Mouse (Mus musculus): ENCODE measurements around the gene Ptprn2. TPM values are rescaled to one million over a fixed set of nuclear protein-coding genes. Genes with fewer than 3 reads are reported as not detected.

Ptprn2 gene
- polyA plus RNA-seq, 1 experiment from 2014 or later: 0.25 TPM

GRCm38 (mm10) chr12:117078945-117079344 lies 593.4 kb downstream of the Ptprn2 start:
- no peak overlapping the region for H3K4me2 ChIP-seq
- no peaks in the 10 kb centered on the region for H3K4me1 ChIP-seq (replicated peaks)
- WGBS: 73% methylated on average over 5 of the region's 5 CpGs
- H3K9ac ChIP-seq (replicated peaks): no peak overlapping the region
- H3K27ac ChIP-seq: no peak overlapping the region
- no peaks in the 10 kb centered on the region for H3K9me3 ChIP-seq
- H3K27me3 ChIP-seq: no peaks in the 10 kb centered on the region
- no peak for ATAC-seq (ENCODE audit: insufficient number of reproducible peaks, insufficient read depth, low FRiP score, low TSS enrichment, low read depth)
- no peak overlapping the region for H3K4me3 ChIP-seq (replicated peaks)
- no peaks in the 10 kb centered on the region for H3K36me3 ChIP-seq

DNA sequence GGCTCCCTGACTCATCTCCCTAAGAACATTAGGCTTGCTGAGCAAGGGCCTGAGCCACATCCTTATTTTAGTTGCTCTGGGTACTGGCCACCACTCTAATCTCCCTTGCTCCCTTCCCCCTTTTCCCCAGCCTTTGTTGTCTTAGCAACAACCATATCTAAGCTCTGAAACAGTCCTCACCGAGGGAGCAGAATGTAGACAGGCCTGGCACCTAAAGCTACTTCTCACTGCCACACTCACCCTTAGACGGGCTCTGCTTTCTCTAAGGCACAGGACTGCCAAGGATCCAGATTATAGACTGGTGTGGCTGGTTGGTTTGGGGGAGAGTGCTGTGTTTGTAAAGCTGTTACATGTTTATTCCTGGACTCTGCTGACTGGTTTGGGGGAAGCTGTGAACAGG lies 594.2 kb downstream of the Ptprn2 start:
- Histone ChIP-seq H3K4me2 (no peak overlapping the region), H3K27ac (no peak overlapping the region), H3K4me1 (replicated peaks) (no peaks in the 10 kb centered on the region), H3K4me3 (replicated peaks) (no peak overlapping the region), H3K9me3 (no peaks in the 10 kb centered on the region), H3K27me3 (no peaks in the 10 kb centered on the region), H3K36me3 (no peaks in the 10 kb centered on the region), H3K9ac (replicated peaks) (no peak overlapping the region)
- WGBS: 72% methylated on average over 2 of the region's 2 CpGs
- ATAC-seq (ENCODE audit: insufficient number of reproducible peaks, insufficient read depth, low FRiP score, low TSS enrichment, low read depth): no peak

GRCm38 (mm10) chr12:117083856-117084701 lies 598.6 kb downstream of the Ptprn2 start:
- Histone ChIP-seq H3K36me3 (no peaks in the 10 kb centered on the region), H3K4me3 (replicated peaks) (no peak overlapping the region), H3K4me2 (no peak overlapping the region), H3K4me1 (replicated peaks) (no peaks in the 10 kb centered on the region), H3K27ac (no peak overlapping the region), H3K9me3 (no peaks in the 10 kb centered on the region), H3K9ac (replicated peaks) (no peak overlapping the region), H3K27me3 (no peaks in the 10 kb centered on the region)
- WGBS: 73% methylated on average over 3 of the region's 3 CpGs
- no peak for ATAC-seq (ENCODE audit: insufficient number of reproducible peaks, insufficient read depth, low FRiP score, low TSS enrichment, low read depth)

GRCm38 (mm10) chr12:117084702-117085409 lies 599.3 kb downstream of the Ptprn2 start:
- Histone ChIP-seq H3K4me3 (replicated peaks) (no peak overlapping the region), H3K4me2 (no peak overlapping the region), H3K27me3 (no peaks in the 10 kb centered on the region), H3K9me3 (no peaks in the 10 kb centered on the region), H3K36me3 (no peaks in the 10 kb centered on the region), H3K9ac (replicated peaks) (no peak overlapping the region), H3K27ac (no peak overlapping the region), H3K4me1 (replicated peaks) (no peaks in the 10 kb centered on the region)
- no peak for ATAC-seq (ENCODE audit: insufficient number of reproducible peaks, insufficient read depth, low FRiP score, low TSS enrichment, low read depth)
- WGBS: 52% methylated on average over 5 of the region's 5 CpGs

DNA sequence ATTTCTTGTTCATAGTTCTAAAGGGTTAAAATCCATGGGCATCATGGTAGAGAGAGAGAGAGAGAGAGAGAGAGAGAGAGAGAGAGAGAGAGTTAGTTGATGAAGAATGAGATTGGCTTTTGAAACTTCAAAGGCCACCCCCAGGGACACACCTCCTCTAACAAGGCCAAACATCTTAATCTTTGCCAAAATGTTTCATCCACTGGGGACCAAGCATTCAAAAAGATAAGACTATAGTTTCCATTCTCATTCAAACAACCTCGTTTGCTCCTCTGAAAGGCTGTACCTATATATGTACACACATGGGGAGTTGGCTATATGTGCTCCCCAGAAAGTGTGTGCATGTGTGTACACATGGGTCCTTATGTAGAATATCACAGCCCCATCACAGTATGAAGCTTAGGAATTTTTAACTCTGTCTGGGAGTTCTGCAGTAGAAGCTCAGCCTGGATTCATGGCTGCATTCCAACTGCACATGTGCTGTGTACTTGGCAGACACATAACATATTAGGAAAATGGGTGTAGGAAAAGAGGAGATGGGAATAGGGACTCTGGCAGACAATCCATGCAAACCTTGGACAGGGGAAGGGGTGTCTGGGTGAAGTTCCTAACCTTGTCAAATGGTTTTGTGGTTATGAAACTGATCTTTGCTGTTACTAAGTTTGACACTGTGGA lies 600.3 kb downstream of the Ptprn2 start:
- no peaks in the 10 kb centered on the region for H3K36me3 ChIP-seq
- ATAC-seq (ENCODE audit: insufficient number of reproducible peaks, insufficient read depth, low FRiP score, low TSS enrichment, low read depth): no peak
- H3K27me3 ChIP-seq: no peaks in the 10 kb centered on the region
- no peak overlapping the region for H3K9ac ChIP-seq (replicated peaks)
- no peak overlapping the region for H3K4me3 ChIP-seq (replicated peaks)
- 84% methylated on average over 1 of the region's 1 CpGs for WGBS
- H3K4me1 ChIP-seq (replicated peaks): no peaks in the 10 kb centered on the region
- H3K4me2 ChIP-seq: no peak overlapping the region
- H3K9me3 ChIP-seq: no peaks in the 10 kb centered on the region
- no peak overlapping the region for H3K27ac ChIP-seq

GRCm38 (mm10) chr12:117092345-117093107 lies 607.0 kb downstream of the Ptprn2 start:
- Histone ChIP-seq H3K9ac (replicated peaks) (no peak overlapping the region), H3K4me2 (no peak overlapping the region), H3K4me3 (replicated peaks) (no peak overlapping the region), H3K27ac (no peak overlapping the region), H3K36me3 (no peaks in the 10 kb centered on the region), H3K4me1 (replicated peaks) (no peaks in the 10 kb centered on the region), H3K9me3 (no peaks in the 10 kb centered on the region), H3K27me3 (no peaks in the 10 kb centered on the region)
- WGBS: 93% methylated on average over 4 of the region's 4 CpGs
- no peak for ATAC-seq (ENCODE audit: insufficient number of reproducible peaks, insufficient read depth, low FRiP score, low TSS enrichment, low read depth)

DNA sequence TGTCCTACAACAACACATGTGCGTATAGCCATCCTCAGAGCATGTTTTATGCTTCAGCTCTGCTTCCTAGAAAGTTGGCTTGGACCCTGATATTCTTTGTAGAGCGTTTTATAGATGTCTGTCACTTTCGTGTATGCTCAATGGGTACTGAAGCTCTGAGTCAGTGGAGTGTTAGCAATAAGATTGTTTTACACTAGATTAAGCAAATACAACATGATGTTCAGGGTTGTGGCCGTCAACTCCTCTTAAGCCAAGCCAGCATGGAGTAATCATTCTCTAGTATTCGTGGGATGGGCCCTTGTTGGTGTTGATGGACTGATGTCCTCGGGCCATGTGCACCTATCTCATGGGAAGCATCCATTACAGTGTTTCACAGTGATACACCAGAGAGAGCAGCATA lies 610.4 kb downstream of the Ptprn2 start:
- H3K4me1 ChIP-seq (replicated peaks): no peaks in the 10 kb centered on the region
- H3K27me3 ChIP-seq: no peaks in the 10 kb centered on the region
- ATAC-seq (ENCODE audit: insufficient number of reproducible peaks, insufficient read depth, low FRiP score, low TSS enrichment, low read depth): no peak
- H3K36me3 ChIP-seq: no peaks in the 10 kb centered on the region
- 84% methylated on average over 6 of the region's 6 CpGs for WGBS
- H3K27ac ChIP-seq: no peak overlapping the region
- H3K9me3 ChIP-seq: no peaks in the 10 kb centered on the region
- no peak overlapping the region for H3K4me2 ChIP-seq
- H3K9ac ChIP-seq (replicated peaks): no peak overlapping the region
- H3K4me3 ChIP-seq (replicated peaks): no peak overlapping the region

DNA sequence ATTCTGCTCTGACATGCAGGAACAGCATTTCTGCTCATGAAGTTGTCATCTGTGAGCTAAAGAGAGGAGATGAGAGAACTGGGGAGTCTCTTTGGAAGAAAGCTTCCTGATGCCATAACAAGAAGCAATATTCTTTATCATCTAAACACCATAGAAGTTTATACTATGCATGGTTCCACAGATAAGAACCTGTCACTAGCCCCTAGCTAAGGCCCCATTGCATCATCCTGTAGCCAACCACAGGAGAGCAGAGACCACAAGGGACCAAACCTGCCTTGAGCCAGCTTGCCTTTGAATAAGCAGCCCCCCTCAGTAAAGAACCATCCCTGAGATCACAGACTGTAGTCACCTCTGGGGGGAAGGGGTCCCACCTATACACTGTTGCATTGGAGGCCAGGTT lies 612.8 kb downstream of the Ptprn2 start:
- Histone ChIP-seq H3K27ac (no peak overlapping the region), H3K9me3 (no peaks in the 10 kb centered on the region), H3K4me3 (replicated peaks) (no peak overlapping the region), H3K4me2 (no peak overlapping the region), H3K4me1 (replicated peaks) (no peaks in the 10 kb centered on the region), H3K36me3 (no peaks in the 10 kb centered on the region), H3K27me3 (no peaks in the 10 kb centered on the region), H3K9ac (replicated peaks) (no peak overlapping the region)
- no peak for ATAC-seq (ENCODE audit: insufficient number of reproducible peaks, insufficient read depth, low FRiP score, low TSS enrichment, low read depth)

GRCm38 (mm10) chr12:117106696-117107095 lies 621.2 kb downstream of the Ptprn2 start:
- no peak for ATAC-seq (ENCODE audit: insufficient number of reproducible peaks, insufficient read depth, low FRiP score, low TSS enrichment, low read depth)

GRCm38 (mm10) chr12:117107143-117107616 lies 621.7 kb downstream of the Ptprn2 start:
- no peak overlapping the region for H3K9ac ChIP-seq (replicated peaks)
- no peaks in the 10 kb centered on the region for H3K36me3 ChIP-seq
- ATAC-seq (ENCODE audit: insufficient number of reproducible peaks, insufficient read depth, low FRiP score, low TSS enrichment, low read depth): no peak; the same call in 1 of the 2 replicates
- no peak overlapping the region for H3K27ac ChIP-seq
- peaks cover 6% of the 10 kb centered on the region; the same call in 1 of the 2 replicates for H3K4me1 ChIP-seq (replicated peaks)
- H3K4me3 ChIP-seq (replicated peaks): no peak overlapping the region
- WGBS: 27% methylated on average over 16 of the region's 16 CpGs
- H3K27me3 ChIP-seq: 0 out of 2 replicates have a peak, but pooled peaks cover 3% of the 10 kb centered on the region
- peak overlapping the region; percentile 15; the same call in 1 of the 2 replicates for H3K4me2 ChIP-seq
- H3K9me3 ChIP-seq: no peaks in the 10 kb centered on the region

More at GRCm38 (mm10) chr12:117106696-117107095, 621.2 kb downstream of the Ptprn2 start:
- Histone ChIP-seq H3K4me1 (replicated peaks) (peaks cover 6% of the 10 kb centered on the region; the same call in 1 of the 2 replicates), H3K9me3 (no peaks in the 10 kb centered on the region), H3K4me2 (peak overlapping the region; percentile 15; the same call in 1 of the 2 replicates), H3K36me3 (no peaks in the 10 kb centered on the region), H3K27ac (no peak overlapping the region), H3K9ac (replicated peaks) (no peak overlapping the region), H3K27me3 (0 out of 2 replicates have a peak, but pooled peaks cover 3% of the 10 kb centered on the region), H3K4me3 (replicated peaks) (no peak overlapping the region)
- 38% methylated on average over 4 of the region's 4 CpGs for WGBS

Measured in limb, embryonic 12.5 days (tissue).